ENCODE assay signal across 8 mouse cellular contexts in genomic region chr2:77519341-77519740, GRCm38 (mm10).
DNase-seq lines count a peak whose midpoint lies in the region; ATAC-seq lines count a peak whose summit lies in the region.

No protein-coding gene starts in this region.

- peak overlapping the region; percentile 36 for H3K4me3 ChIP-seq in midbrain, embryonic 12.5 days

- DNase-seq in adrenal gland, postnatal 10 days = peak; percentile 13
- DNase-seq in adrenal gland, adult 18-20 months (ENCODE audit: low spot score in 2 of 2) = no peak
- DNase-seq in brain, adult 2 months (ENCODE audit: low read depth, low spot score) = peak; percentile 56
- DNase-seq in forelimb bud, embryonic 11.5 days (ENCODE audit: low read depth, low spot score) = peak; percentile 51
- DNase-seq in kidney, postnatal 25 days = peak; percentile 31 to 50
- no peak for DNase-seq in urinary bladder, postnatal 25 days (ENCODE audit: low spot score)
- no peak for DNase-seq in thymus, postnatal 0 days (ENCODE audit: low spot score)

- no peaks in the 10 kb centered on the region for H3K36me3 ChIP-seq in midbrain, embryonic 12.5 days

- H3K4me2 ChIP-seq in midbrain, embryonic 12.5 days (replicated peaks) = peak overlapping the region; percentile 62

- ATAC-seq in midbrain, embryonic 12.5 days (ENCODE audit: low FRiP score, low read depth) = no peak; the same call in 1 of the 2 replicates

- H3K9me3 ChIP-seq in midbrain, embryonic 12.5 days = no peaks in the 10 kb centered on the region

- WGBS in midbrain, embryonic 12.5 days = 0% methylated on average over 14 of the region's 14 CpGs

- H3K9ac ChIP-seq in midbrain, embryonic 12.5 days (replicated peaks) = peak overlapping the region; percentile 32; the same call in 1 of the 2 replicates

- H3K4me1 ChIP-seq in midbrain, embryonic 12.5 days = 0 out of 2 replicates have a peak, but pooled peaks cover 14% of the 10 kb centered on the region

- H3K27me3 ChIP-seq in midbrain, embryonic 12.5 days = peaks cover 4% of the 10 kb centered on the region

- no peak overlapping the region for H3K27ac ChIP-seq in midbrain, embryonic 12.5 days (replicated peaks)

Comparison
In these comparisons a context has a peak if more than half of its experiments do, and no peak if none do; other contexts are left out.
1. DNase-seq: peak in adrenal gland, postnatal 10 days (single experiment), brain, adult 2 months (single experiment), forelimb bud, embryonic 11.5 days (single experiment) and kidney, postnatal 25 days (2 of 2); none in adrenal gland, adult 18-20 months (0 of 2), urinary bladder, postnatal 25 days (single experiment) and thymus, postnatal 0 days (single experiment).